Mouse (Mus musculus): ENCODE measurements around the gene Myl10. TPM values are rescaled to one million over a fixed set of nuclear protein-coding genes. Genes with fewer than 3 reads are reported as not detected.
"Not testable (repeated sequence)": the region's sequence is repeated elsewhere in the genome, so short reads cannot be mapped to it uniquely, and the experiment has no call there.

The Myl10 gene
- total RNA-seq, 2 experiments from 2014 or later, result not detected

- no peak overlapping the region for H3K27ac ChIP-seq
- H3K4me3 ChIP-seq, result no peak overlapping the region
- TF ChIP-seq CTCF (IDR thresholded peaks at IDR 0.05), result no peak
- intact Hi-C loops (cut with DNase I), result loop anchor here (5.0 kb wide), 1 partner anchor 426 kb away; no protein-coding TSS in a partner anchor
- no peak for DNase-seq (ENCODE audit: extremely low spot score in 1 of 2, low spot score in 2 of 2)
Measured at GRCm38 (mm10) chr5:136708116-136708515, 15.2 kb downstream of the Myl10 start.

- intact Hi-C loops (cut with DNase I), result no loop called here
- DNase-seq (ENCODE audit: extremely low spot score in 1 of 2, low spot score in 2 of 2), result no peak
- H3K27ac ChIP-seq, result no peak overlapping the region
- no peak overlapping the region for H3K4me3 ChIP-seq
- no peak for TF ChIP-seq CTCF (IDR thresholded peaks at IDR 0.05)
Measured at GRCm38 (mm10) chr5:136710742-136711141, 17.8 kb downstream of the Myl10 start.

- Histone ChIP-seq H3K4me3 (0 out of 2 replicates have a peak overlapping the region, but pooled peaks have one; percentile 3), H3K27ac (no peak overlapping the region)
- TF ChIP-seq CTCF (IDR thresholded peaks at IDR 0.05), result no peak
- no peak for DNase-seq (ENCODE audit: extremely low spot score in 1 of 2, low spot score in 2 of 2)
- intact Hi-C loops (cut with DNase I), result no loop called here
Measured at GRCm38 (mm10) chr5:136714232-136714875, 21.4 kb downstream of the Myl10 start.

GRCm38 (mm10) chr5:136714879-136715278, 21.9 kb downstream of the Myl10 start:
- DNase-seq (ENCODE audit: extremely low spot score in 1 of 2, low spot score in 2 of 2), result no peak
- TF ChIP-seq CTCF (IDR thresholded peaks at IDR 0.05), result peak; percentile 60
- intact Hi-C loops (cut with DNase I), result no loop called here
- Histone ChIP-seq H3K27ac (no peak overlapping the region), H3K4me3 (no peak overlapping the region)

GRCm38 (mm10) chr5:136716696-136717572, 24.0 kb downstream of the Myl10 start:
- no peak overlapping the region for H3K27ac ChIP-seq
- no peak for TF ChIP-seq CTCF (IDR thresholded peaks at IDR 0.05)
- no peak overlapping the region for H3K4me3 ChIP-seq
- intact Hi-C loops (cut with DNase I), result no loop called here
- no peak for DNase-seq (ENCODE audit: extremely low spot score in 1 of 2, low spot score in 2 of 2)

- no peak for DNase-seq (ENCODE audit: extremely low spot score in 1 of 2, low spot score in 2 of 2)
- no peak overlapping the region for H3K27ac ChIP-seq
- intact Hi-C loops (cut with DNase I), result no loop called here
- no peak for TF ChIP-seq CTCF (IDR thresholded peaks at IDR 0.05)
- no peak overlapping the region for H3K4me3 ChIP-seq
Measured at GRCm38 (mm10) chr5:136717573-136717854, 24.6 kb downstream of the Myl10 start.

- H3K27ac ChIP-seq, result no peak overlapping the region
- no peak overlapping the region for H3K4me3 ChIP-seq
- intact Hi-C loops (cut with DNase I), result no loop called here
- TF ChIP-seq CTCF (IDR thresholded peaks at IDR 0.05), result no peak
- DNase-seq (ENCODE audit: extremely low spot score in 1 of 2, low spot score in 2 of 2), result no peak
Measured at GRCm38 (mm10) chr5:136718656-136719055, 25.7 kb downstream of the Myl10 start.

- intact Hi-C loops (cut with DNase I), result no loop called here
Measured at GRCm38 (mm10) chr5:136721596-136721995, 28.6 kb downstream of the Myl10 start.

GRCm38 (mm10) chr5:136726271-136726670, 33.3 kb downstream of the Myl10 start:
- DNase-seq (ENCODE audit: extremely low spot score in 1 of 2, low spot score in 2 of 2); H3K4me3 ChIP-seq; H3K27ac ChIP-seq; intact Hi-C loops (cut with DNase I): not testable (repeated sequence)

More at GRCm38 (mm10) chr5:136721596-136721995, 28.6 kb downstream of the Myl10 start:
- Histone ChIP-seq H3K4me3 (no peak overlapping the region), H3K27ac (no peak overlapping the region)
- DNase-seq (ENCODE audit: extremely low spot score in 1 of 2, low spot score in 2 of 2), result no peak
- no peak; the same call in 1 of the 2 replicates for TF ChIP-seq CTCF (IDR thresholded peaks at IDR 0.05)

GRCm38 (mm10) chr5:136738918-136739317, 46.0 kb downstream of the Myl10 start:
- DNase-seq (ENCODE audit: extremely low spot score in 1 of 2, low spot score in 2 of 2), result no peak
- intact Hi-C loops (cut with DNase I), result no loop called here
- no peak overlapping the region for H3K4me3 ChIP-seq
- H3K27ac ChIP-seq, result no peak overlapping the region
- TF ChIP-seq CTCF (IDR thresholded peaks at IDR 0.05), result no peak

GRCm38 (mm10) chr5:136746596-136746995, 53.6 kb downstream of the Myl10 start:
- intact Hi-C loops (cut with DNase I), result no loop called here

More at GRCm38 (mm10) chr5:136746596-136746995, 53.6 kb downstream of the Myl10 start:
- Histone ChIP-seq H3K4me3 (no peak overlapping the region), H3K27ac (no peak overlapping the region)
- DNase-seq (ENCODE audit: extremely low spot score in 1 of 2, low spot score in 2 of 2), result no peak
- no peak for TF ChIP-seq CTCF (IDR thresholded peaks at IDR 0.05)

Other genes starting within 250 kb of the Myl10 start
- 100 to 1,000 TPM; 107 to 117 TPM for gene Cux1, start 125.7 kb upstream of the Myl10 start, total RNA-seq (2021)
- 10 to 100 TPM in 1 of 2 experiments, 1 to 10 TPM in 1; 9.4 to 12.8 TPM for gene Col26a1, start 190.1 kb downstream of the Myl10 start, total RNA-seq (2021)
- 10 to 100 TPM; 94.8 to 95.0 TPM for gene Ift22, start 215.0 kb downstream of the Myl10 start, total RNA-seq (2021)

All from left cerebral cortex, adult 2 months (tissue).